Mouse (Mus musculus): ENCODE measurements around the gene Gm21822. TPM values are rescaled to one million over a fixed set of nuclear protein-coding genes. Genes with fewer than 3 reads are reported as not detected.
"Not testable (repeated sequence)": the region's sequence is repeated elsewhere in the genome, so short reads cannot be mapped to it uniquely, and the experiment has no call there.

Gene Gm21822
- not detected in 2 replicates for polyA plus RNA-seq (2012; rRNA removed)

- H3K4me1 ChIP-seq (ENCODE audit: control insufficient read depth, insufficient read depth, low read length); H3K4me3 ChIP-seq (ENCODE audit: control insufficient read depth, low read depth, low read length); H3K36me3 ChIP-seq (ENCODE audit: control insufficient read depth, insufficient read depth, low read length); H3K27ac ChIP-seq (ENCODE audit: control insufficient read depth, insufficient read depth, low read depth, low read length); H3K27me3 ChIP-seq (ENCODE audit: control insufficient read depth, insufficient read depth, low read length): not testable (repeated sequence)
Measured at GRCm38 (mm10) chrY:18654182-18654581, at the start of gene Gm21822. TSS of gene Gm21822 (plus strand) at chrY:18654482.

Data from testis, adult 2 months (tissue).